8 mouse cellular contexts compared by ENCODE assay signal in the genomic region with DNA sequence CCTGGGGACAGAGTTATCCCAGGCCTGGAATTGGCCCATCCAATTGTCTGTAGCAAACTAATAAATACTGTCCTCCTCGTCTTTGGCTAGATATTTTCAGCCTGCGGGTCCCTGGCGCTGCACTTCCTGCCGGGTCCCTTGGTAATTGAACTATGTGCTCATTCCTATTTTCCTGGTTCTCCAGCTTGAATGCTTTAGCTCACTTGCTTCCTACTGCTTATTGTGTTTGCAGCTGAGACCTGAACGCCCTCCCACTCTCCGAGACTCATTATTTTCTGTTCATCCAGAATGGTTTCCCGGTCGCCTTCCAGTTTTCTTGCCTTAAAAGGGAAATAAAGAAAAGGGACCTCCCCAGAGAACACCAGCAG.
A peak's percentile ranks its signal among the peaks of the same experiment; 100 is the strongest.
DNase-seq lines count a peak whose midpoint lies in the region; ATAC-seq and TF ChIP-seq lines count a peak whose summit lies in the region.
"Had no signal": no experiment of that assay in that cellular context is flagged by ENCODE, and none has a peak within 500 bp of the region (broad histone marks: within the 10 kb centered on the region; RNA-seq: fewer than 3 reads in every experiment).

No protein-coding gene starts in this region.

- no peak overlapping the region for H3K4me3 ChIP-seq in intestine, embryonic 16.5 days (ENCODE audit: low read length)
- H3K4me3 ChIP-seq in intestine, postnatal 0 days (ENCODE audit: low read depth, low read length) = no peak overlapping the region
- no peak overlapping the region for H3K4me3 ChIP-seq in forebrain, embryonic 10.5 days
- H3K4me3 ChIP-seq in midbrain, embryonic 14.5 days (replicated peaks; ENCODE audit: low read depth, low read length) = no peak overlapping the region
- no peak overlapping the region for H3K4me3 ChIP-seq in liver, postnatal 0 days (ENCODE audit: low read depth, low read length)

- TF ChIP-seq EP300 in liver, postnatal 0 days (IDR thresholded peaks at IDR 0.05; ENCODE audit: low read depth) = no peak

- no peak overlapping the region for H3K4me2 ChIP-seq in intestine, embryonic 16.5 days (ENCODE audit: low read depth, low read length)
- H3K4me2 ChIP-seq in intestine, postnatal 0 days (replicated peaks; ENCODE audit: low read depth) = no peak overlapping the region
- H3K4me2 ChIP-seq in midbrain, embryonic 14.5 days (ENCODE audit: low read length) = no peak overlapping the region
- H3K4me2 ChIP-seq in liver, postnatal 0 days (ENCODE audit: low read depth, low read length) = no peak overlapping the region

- no peaks in the 10 kb centered on the region for H3K36me3 ChIP-seq in intestine, embryonic 16.5 days (ENCODE audit: control insufficient read depth, insufficient read depth, low read length)
- H3K36me3 ChIP-seq in intestine, postnatal 0 days (ENCODE audit: control insufficient read depth, insufficient read depth) = no peaks in the 10 kb centered on the region
- H3K36me3 ChIP-seq in forebrain, embryonic 10.5 days (replicated peaks) = no peaks in the 10 kb centered on the region
- H3K36me3 ChIP-seq in midbrain, embryonic 14.5 days (ENCODE audit: control insufficient read depth, insufficient read depth, low read length) = no peaks in the 10 kb centered on the region
- H3K36me3 ChIP-seq in liver, postnatal 0 days (replicated peaks; ENCODE audit: insufficient read depth, low read length) = peaks cover 2% of the 10 kb centered on the region; the same call in 1 of the 2 replicates

- H3K9ac ChIP-seq in intestine, embryonic 16.5 days (ENCODE audit: low read depth, low read length) = no peak overlapping the region
- H3K9ac ChIP-seq in intestine, postnatal 0 days (ENCODE audit: low read depth, low read length) = no peak overlapping the region
- no peak overlapping the region for H3K9ac ChIP-seq in midbrain, embryonic 14.5 days (replicated peaks; ENCODE audit: low read length)
- H3K9ac ChIP-seq in liver, postnatal 0 days (replicated peaks) = no peak overlapping the region

- no peaks in the 10 kb centered on the region for H3K4me1 ChIP-seq in intestine, embryonic 16.5 days (ENCODE audit: control insufficient read depth, insufficient read depth, low read length)
- no peaks in the 10 kb centered on the region for H3K4me1 ChIP-seq in intestine, postnatal 0 days (replicated peaks; ENCODE audit: control insufficient read depth, insufficient read depth, low read length)
- H3K4me1 ChIP-seq in forebrain, embryonic 10.5 days = peaks cover 37% of the 10 kb centered on the region
- H3K4me1 ChIP-seq in midbrain, embryonic 14.5 days (ENCODE audit: control insufficient read depth, insufficient read depth, low read length) = no peaks in the 10 kb centered on the region
- H3K4me1 ChIP-seq in liver, postnatal 0 days (ENCODE audit: insufficient read depth) = no peaks in the 10 kb centered on the region

- no peak for DNase-seq in forebrain, embryonic 10.5 days (ENCODE audit: extremely low spot score, low spot score)
- peak; percentile 22 to 36 for DNase-seq in heart, postnatal 14 days
- DNase-seq in midbrain, embryonic 14.5 days = peak; percentile 28
- no peak for DNase-seq in urinary bladder, postnatal 4 days (ENCODE audit: low spot score in 2 of 2)
- no peak for DNase-seq in liver, postnatal 0 days
- DNase-seq: retina, postnatal 1 day had no signal

- no peak for TF ChIP-seq CTCF in intestine, postnatal 0 days (IDR thresholded peaks at IDR 0.05; ENCODE audit: low read depth)
- TF ChIP-seq CTCF in liver, postnatal 0 days (IDR thresholded peaks at IDR 0.05; ENCODE audit: low read depth) = no peak

- 60% methylated on average over 8 of the region's 8 CpGs for WGBS in intestine, embryonic 16.5 days
- 65% methylated on average over 8 of the region's 8 CpGs for WGBS in intestine, postnatal 0 days
- 53% methylated on average over 8 of the region's 8 CpGs for WGBS in forebrain, embryonic 10.5 days
- WGBS in midbrain, embryonic 14.5 days = 58% methylated on average over 8 of the region's 8 CpGs
- 88% methylated on average over 8 of the region's 8 CpGs for WGBS in liver, postnatal 0 days (ENCODE audit: insufficient replicate concordance)

- intact Hi-C loops in heart, postnatal 14 days (cut with DNase I) = loop anchor here (5.0 kb wide), 1 partner anchor 67 kb away; the partner anchor contains the start of gene Specc1

- no peaks in the 10 kb centered on the region for H3K9me3 ChIP-seq in intestine, embryonic 16.5 days (ENCODE audit: control insufficient read depth, low read length)
- H3K9me3 ChIP-seq in intestine, postnatal 0 days (ENCODE audit: control insufficient read depth) = no peaks in the 10 kb centered on the region
- H3K9me3 ChIP-seq in forebrain, embryonic 10.5 days = no peaks in the 10 kb centered on the region
- H3K9me3 ChIP-seq in midbrain, embryonic 14.5 days (ENCODE audit: control insufficient read depth, low read length) = no peaks in the 10 kb centered on the region
- no peaks in the 10 kb centered on the region for H3K9me3 ChIP-seq in liver, postnatal 0 days (ENCODE audit: low read length)

- H3K27me3 ChIP-seq in intestine, embryonic 16.5 days (replicated peaks; ENCODE audit: control insufficient read depth, insufficient read depth, low read length) = no peaks in the 10 kb centered on the region
- H3K27me3 ChIP-seq in intestine, postnatal 0 days (replicated peaks; ENCODE audit: control insufficient read depth, insufficient read depth, low read length) = no peaks in the 10 kb centered on the region
- H3K27me3 ChIP-seq in forebrain, embryonic 10.5 days (ENCODE audit: poor library complexity, severe bottlenecking) = peaks cover 8% of the 10 kb centered on the region; the same call in 1 of the 2 replicates
- H3K27me3 ChIP-seq in midbrain, embryonic 14.5 days (ENCODE audit: control insufficient read depth, insufficient read depth, low read length) = no peaks in the 10 kb centered on the region
- H3K27me3 ChIP-seq in liver, postnatal 0 days (ENCODE audit: insufficient read depth, low read length) = no peaks in the 10 kb centered on the region

- ATAC-seq in intestine, embryonic 16.5 days = no peak
- no peak for ATAC-seq in intestine, postnatal 0 days
- no peak for ATAC-seq in midbrain, embryonic 14.5 days (ENCODE audit: low FRiP score, low TSS enrichment)
- ATAC-seq in liver, postnatal 0 days = no peak

- 0 out of 2 replicates have a peak overlapping the region, but pooled peaks have one; percentile 50 for H3K27ac ChIP-seq in intestine, embryonic 16.5 days (ENCODE audit: low read length)
- no peak overlapping the region for H3K27ac ChIP-seq in intestine, postnatal 0 days (ENCODE audit: low read depth, low read length)
- peak overlapping the region; percentile 45 for H3K27ac ChIP-seq in forebrain, embryonic 10.5 days
- no peak overlapping the region; the same call in 1 of the 2 replicates for H3K27ac ChIP-seq in midbrain, embryonic 14.5 days (replicated peaks; ENCODE audit: low read depth, low read length)
- H3K27ac ChIP-seq in liver, postnatal 0 days (ENCODE audit: low read depth) = no peak overlapping the region

Comparison
In these comparisons a context has a peak if more than half of its experiments do, and no peak if none do; other contexts are left out.
1. H3K27ac ChIP-seq: peak in intestine, embryonic 16.5 days (single experiment) and forebrain, embryonic 10.5 days (single experiment); none in intestine, postnatal 0 days (single experiment), midbrain, embryonic 14.5 days (single experiment) and liver, postnatal 0 days (single experiment).
2. DNase-seq: peak in heart, postnatal 14 days (2 of 2) and midbrain, embryonic 14.5 days (single experiment); none in forebrain, embryonic 10.5 days (single experiment), urinary bladder, postnatal 4 days (0 of 2) and liver, postnatal 0 days (single experiment).